Mouse (Mus musculus): Measurements from ENCODE around the gene Tceal1.
"Not testable (repeated sequence)": the region's sequence is repeated elsewhere in the genome, so short reads cannot be mapped to it uniquely, and the experiment has no call there.

Gene Tceal1

DNA sequence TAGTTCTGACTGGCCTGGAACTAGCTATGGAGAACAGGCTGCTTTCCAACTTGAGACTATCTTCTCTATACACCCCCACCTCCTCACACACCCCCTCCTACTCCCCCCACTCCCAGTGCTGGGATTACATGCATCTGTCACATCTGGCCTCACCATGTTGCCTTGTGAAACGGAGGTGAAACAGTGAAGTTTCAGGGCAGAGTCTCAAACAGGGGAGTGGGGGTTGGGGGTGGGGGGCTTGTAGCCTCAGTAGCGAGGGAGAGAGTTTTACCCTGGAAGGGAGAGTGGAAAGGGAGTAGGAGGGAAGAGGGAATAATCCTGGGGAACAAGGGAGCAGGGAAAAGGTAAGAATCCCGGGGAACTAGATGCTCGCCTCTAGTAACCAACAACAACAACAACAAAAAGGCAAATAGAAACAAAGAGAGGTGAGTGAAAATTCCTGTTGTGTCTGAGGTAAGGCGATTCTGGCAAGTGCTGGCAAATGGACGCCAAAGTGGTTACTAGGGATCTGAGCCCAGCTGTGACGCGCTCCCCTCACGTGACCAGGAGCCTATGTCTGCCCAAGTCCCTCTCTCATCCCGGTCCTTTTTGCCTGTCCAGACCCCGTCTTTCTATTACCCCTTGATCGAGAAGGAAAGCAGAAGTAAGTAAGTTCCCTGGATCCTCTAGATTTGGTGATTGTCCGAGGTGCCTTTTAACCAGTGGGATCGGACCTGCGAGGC is at the start of gene Tceal1:
Gene Tceal1 (plus strand): TSS at position 537 of the 722 bp plus-strand sequence.
- DNase-seq (ENCODE audit: low read depth, low spot score): peak; percentile 22

DNA sequence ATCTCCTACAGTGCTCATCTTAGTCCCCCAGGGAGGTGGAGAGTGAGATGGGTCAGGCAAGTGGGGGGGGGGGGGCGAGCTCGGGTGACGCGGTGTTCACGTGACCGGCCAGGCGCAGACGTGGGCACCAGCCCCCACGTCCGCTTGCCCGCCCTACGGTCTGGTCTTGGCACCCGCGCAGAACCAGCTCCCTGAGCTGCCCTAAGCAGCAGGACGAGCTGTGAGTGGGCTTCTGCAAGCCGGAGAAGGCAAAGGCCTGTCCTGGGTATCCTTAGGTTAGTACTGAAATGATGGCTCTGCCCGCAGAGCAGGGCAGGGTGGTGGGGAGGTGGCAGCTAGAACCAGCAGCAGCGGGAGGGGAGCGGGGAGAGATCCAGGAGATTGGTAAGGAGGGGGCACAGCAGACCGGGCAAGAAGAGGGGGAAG is 41.5 kb upstream of the Tceal1 start:
- DNase-seq (ENCODE audit: low read depth, low spot score): peak; percentile 7

DNA sequence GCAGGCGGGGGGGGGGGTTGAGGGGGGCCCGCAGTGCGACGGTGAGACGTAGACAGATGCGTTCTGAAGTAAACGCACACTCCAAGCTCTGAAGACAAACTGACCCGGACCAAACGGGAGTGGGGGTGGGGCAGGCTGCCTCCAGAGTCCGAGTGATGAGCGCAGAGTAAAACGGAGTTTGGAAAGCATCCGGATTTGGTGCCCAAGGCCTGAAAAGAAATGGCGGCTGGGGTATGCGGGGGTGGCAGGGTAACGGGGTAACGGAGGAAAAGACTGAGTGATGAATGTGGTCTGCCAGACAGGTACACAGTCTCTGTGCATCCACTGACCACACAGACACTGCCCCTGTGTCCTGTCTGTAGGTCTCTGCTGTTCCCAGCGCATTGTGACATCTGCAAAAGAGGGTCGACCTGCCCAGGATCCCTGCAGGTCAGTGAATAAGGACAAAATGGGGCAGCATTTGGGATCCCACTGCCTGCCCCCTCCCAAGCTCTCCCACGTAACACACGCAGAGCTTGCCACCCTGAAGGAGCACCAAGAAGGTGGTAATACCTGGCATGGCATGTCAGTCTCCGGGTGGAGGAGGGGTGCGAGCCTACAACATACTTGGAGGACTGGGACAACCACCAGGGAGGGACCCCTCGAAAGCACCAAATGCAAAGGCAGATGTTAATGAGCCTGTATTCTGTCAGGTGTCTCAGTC is 40.9 kb upstream of the Tceal1 start:
- peak; percentile 0 for DNase-seq (ENCODE audit: low read depth, low spot score)

DNA sequence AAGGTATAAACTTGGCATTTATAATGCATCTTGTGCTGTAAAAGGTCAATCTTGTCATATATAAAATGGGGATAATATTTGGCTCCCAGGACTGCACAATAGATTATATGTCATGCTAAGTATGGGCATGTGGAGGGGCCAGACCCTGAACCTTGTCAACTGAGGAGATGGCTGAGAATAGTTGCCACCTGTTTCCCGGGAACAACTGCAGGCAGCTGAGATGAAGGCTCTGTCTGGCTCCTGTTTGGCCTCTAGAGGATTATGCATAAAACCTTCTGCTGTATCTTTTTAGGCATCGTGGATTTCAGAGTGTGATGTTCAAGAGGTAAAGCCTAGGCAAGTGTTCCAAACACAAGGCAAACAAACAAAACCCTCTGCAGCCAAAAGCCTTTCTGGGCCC is 39.0 kb upstream of the Tceal1 start:
- DNase-seq (ENCODE audit: low read depth, low spot score): no peak

DNA sequence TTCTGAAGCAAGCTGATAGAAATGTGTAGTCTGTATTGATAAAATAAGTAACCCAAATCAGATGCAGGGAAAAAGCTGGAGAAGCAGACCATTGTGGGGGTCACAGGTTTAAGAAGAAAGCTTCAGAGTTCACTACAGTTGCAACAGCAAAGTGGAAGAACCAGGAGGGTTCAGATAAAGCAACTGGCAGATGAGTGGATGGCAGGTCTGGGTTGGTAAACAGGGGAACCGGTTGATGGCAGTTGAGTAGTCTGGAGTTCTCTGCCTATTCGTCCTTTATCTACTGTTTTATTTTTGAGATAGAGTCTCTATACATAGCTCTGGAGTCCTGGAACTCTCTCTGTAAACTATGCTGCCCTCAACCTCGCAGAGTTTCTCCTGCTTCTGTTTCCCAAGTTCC is 26.8 kb upstream of the Tceal1 start:
- no peak for DNase-seq (ENCODE audit: low read depth, low spot score)

DNA sequence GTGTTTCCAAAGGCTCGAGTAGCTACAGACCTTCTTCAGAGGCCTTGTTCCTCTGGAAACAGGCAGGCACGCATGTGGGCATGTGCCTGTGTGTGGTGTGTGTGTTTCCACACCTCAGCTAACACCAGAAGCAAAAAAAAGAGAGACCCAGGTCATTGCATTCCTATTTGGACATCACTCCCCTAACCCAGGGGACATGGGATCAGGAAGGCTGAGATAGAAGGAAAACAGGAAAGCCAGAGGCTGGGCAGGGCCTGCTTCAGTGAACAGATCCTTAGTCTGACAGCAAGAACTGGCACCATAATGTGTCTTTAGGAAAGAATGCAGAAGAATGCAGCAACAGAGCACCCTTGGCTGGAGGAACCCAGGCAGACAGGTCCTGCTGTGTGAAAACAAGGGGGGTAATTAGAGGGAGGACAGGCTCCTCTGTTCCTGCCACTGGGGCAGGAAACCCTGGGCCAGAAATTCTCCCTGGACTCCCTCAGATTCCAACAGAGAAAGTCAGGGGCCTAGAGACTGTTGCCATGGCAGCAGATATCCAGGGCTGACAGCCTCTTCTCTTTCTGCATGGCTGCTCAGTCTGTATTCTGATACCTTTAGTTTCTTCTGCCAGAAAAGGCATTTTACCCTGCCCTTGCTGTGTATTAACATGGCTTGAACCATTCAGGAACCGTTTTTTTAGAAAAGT is 16.0 kb upstream of the Tceal1 start:
- DNase-seq (ENCODE audit: low read depth, low spot score): not testable (repeated sequence)

DNA sequence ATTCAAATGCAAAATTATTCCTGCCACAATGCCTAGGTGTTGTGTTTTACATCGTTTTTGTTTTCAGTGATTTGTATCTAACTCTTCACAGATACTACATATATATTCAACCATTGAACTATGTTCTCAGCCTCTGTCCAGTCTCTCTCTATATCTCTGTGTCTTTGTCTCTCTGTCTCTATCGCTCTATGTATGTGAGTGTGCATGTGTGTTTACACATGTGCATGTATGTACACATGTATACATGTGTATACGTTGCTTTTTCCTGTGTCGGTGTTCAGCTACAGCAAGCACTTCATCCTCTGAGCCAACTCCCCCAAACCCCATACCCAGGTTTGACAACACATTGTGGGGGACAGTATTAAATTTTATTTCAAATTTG is 15.5 kb upstream of the Tceal1 start:
- no peak for DNase-seq (ENCODE audit: low read depth, low spot score)

DNA sequence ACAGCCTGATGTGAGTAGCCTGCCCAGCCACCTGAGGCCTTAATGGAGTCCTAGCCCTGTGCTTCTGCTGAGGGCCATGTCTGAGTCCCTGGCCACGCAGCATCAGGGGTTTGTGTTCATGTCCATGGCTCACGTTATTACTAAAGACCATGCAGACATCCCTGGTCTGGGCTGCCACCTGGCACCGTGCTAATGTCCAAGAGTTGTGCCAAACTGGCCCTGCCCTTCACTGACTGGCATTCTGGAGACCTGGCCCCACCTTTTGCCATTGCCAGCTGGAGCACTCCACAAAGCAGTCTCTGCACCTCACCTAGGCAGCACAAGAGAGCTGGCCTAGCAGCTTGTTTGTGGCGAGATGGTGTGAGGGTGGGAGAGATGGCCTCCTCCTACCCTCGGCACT is 14.6 kb upstream of the Tceal1 start:
- DNase-seq (ENCODE audit: low read depth, low spot score): no peak

DNA sequence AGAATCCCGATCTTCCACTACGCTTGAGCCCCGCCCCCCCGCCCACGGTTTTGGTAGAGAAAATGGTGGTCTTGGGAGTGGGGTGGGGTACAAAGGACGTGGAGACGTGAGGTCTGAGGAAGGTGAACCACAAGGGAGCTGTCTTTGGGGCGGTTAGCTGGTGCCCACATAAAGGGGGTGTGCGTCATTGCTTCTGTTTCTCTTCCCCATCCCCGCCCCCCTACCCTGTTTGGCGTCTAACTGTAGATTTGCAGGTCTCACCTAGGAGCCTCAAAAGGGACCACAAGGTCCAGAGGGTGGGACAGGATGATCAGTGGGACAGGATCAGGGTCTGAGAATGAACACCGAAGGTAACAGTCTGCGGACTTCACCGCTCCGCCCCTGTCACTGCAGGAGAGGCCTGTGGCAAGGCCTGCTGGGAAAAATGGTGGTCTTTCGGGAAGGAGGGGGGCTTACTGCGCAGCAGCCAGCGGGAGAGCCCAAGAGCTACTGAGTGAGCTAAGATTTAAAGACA is 443 bp downstream of the Tceal1 start:
- DNase-seq (ENCODE audit: low read depth, low spot score): peak; percentile 55

DNA sequence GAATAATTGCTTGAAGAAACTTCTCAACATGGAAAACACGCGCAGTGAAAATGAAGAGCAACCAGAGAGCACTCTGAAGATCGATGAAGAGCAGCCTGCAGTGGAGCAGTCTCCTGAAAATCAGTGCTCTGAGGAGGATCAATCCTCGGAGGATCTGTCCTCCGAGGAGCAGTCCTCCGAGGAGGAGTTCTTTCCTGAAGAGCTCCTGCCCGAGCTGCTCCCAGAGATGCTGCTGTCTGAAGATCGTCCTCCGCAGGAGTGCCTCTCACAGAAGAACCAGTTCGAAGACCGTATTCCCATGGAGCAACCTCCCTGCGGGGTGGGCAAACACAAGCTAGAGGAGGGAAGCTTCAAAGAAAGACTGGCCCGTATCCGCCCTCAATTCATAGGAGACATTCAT is 1.0 kb downstream of the Tceal1 start:
- no peak for DNase-seq (ENCODE audit: low read depth, low spot score)

DNA sequence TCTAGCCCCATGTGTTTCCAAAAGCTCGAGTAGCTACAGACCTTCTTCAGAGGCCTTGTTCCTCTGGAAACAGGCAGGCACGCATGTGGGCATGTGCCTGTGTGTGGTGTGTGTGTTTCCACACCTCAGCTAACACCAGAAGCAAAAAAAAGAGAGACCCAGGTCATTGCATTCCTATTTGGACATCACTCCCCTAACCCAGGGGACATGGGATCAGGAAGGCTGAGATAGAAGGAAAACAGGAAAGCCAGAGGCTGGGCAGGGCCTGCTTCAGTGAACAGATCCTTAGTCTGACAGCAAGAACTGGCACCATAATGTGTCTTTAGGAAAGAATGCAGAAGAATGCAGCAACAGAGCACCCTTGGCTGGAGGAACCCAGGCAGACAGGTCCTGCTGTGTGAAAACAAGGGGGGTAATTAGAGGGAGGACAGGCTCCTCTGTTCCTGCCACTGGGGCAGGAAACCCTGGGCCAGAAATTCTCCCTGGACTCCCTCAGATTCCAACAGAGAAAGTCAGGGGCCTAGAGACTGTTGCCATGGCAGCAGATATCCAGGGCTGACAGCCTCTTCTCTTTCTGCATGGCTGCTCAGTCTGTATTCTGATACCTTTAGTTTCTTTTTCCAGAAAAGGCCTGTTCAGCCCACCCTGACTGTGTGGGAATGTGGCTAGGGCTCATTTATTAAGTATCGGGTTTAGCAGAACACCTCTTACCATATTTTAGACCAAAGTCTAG is 7.1 kb downstream of the Tceal1 start:
- not testable (repeated sequence) for DNase-seq (ENCODE audit: low read depth, low spot score)

DNA sequence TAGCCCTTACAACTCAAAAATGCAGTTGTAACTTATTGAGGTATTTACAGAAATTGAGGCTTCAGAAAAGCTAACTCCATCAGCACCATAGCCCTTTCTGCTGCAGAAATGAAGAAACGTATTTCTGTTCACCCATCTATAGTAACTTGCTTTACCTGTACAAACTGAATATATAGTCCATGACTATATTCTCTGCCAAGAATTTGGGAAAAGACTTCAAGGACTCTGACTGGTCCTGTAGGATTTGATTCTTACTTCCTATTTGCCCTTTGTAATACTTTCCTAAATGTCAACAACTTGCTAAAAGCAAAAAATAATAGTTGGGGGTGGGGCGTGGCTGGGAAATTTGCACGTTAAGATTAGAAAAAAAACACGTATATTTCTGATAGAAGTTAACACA is 24.2 kb downstream of the Tceal1 start:
- no peak for DNase-seq (ENCODE audit: low read depth, low spot score)

DNA sequence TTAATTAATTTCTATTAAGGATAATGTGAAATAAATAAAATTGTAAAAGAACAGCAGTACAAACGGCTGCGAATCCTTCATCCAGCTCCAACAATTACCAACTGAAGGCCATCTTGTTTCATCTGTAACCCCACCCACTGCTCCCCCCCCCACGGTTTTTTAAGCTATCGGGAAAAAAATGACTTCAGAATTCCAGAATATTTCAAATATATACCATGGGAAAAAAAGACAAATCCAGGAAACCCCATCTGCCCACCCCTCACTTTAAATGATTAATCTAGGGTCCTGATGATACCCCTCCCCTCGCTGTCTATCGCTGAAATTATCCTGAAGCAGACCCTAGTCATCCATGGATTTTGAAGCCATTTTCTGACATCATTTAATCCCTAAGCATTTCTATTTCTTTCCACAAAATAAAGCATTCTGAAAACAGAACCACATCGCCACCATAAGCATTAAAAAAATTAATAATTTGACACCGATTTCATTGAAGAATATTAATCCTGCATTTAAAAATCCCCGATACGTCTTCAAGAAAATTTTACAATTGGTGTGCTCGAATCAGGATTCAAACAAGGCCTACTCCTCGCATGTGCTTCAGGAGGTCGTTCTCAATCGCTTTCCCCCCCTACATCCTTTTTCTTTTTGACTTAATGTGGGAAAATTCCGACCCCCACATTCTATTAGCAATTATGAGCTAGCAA is 32.5 kb downstream of the Tceal1 start:
- no peak for DNase-seq (ENCODE audit: low read depth, low spot score)

DNA sequence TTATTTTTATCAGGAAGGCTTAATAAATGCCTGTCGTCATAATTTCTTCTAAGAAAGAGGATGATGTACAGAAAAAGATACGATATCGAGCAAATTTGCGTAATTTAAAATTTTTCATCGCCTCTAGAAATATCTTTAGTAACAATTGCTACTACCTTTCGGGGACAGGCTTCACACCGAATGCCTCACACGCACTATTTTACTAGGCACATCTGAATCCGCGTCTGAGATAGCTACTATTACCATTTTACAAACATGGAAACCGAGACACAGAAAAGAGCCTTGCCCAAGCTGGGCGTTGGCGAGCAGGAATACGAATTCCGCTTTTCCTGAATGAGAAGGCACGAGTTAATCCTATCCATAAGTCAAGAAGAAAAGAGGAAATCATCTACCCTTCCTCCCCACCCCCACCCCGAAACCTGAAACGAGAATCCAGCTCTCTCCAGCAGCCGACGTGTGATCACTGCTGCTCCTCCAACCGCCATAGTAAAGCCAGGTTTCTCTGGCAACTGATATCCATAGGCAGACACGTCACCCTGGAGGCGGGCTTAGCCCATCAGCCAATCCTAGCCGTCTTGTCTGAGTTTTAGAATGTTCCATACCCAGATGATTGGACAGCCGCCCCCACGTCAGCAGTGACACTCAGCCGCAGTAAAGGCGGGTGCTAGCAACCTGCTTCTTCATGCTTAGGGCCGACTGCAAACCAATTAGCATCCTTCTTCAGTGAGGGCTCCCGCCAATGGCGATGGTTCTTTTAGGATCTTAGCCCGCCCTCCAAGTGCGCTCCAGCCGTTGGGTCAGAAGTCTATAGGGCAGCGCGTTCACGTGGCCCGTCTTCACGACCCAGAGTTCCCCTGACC is 33.2 kb downstream of the Tceal1 start:
- DNase-seq (ENCODE audit: low read depth, low spot score): peak; percentile 95

DNA sequence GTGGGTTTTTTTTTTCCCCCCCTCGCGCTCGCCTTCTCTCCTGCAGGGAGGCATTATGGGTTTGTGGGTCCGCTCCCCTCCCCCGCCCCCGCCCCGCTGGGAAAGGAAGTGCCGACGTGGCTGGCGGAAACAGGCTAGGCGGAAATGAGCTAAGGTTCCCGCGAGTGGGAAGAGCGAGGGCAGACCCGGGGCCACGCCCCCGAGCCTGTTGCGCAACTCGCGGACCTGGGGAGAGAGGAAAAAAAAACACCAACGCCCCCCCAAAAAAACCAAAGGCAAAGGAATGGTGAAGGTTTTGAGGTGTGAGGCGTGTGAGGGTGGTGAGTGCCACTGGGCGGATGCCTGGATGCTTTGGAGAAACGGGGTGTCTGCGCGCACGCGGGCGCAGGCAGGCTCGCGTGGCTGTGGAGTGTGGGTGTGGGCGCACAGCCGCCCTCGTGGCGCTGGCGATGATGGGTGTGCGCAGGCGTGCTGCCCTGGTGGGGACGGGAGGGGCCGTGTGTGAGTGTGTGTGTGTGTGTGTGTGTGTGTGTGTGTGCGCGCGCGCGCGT is 33.9 kb downstream of the Tceal1 start:
- DNase-seq (ENCODE audit: low read depth, low spot score): peak; percentile 91

DNA sequence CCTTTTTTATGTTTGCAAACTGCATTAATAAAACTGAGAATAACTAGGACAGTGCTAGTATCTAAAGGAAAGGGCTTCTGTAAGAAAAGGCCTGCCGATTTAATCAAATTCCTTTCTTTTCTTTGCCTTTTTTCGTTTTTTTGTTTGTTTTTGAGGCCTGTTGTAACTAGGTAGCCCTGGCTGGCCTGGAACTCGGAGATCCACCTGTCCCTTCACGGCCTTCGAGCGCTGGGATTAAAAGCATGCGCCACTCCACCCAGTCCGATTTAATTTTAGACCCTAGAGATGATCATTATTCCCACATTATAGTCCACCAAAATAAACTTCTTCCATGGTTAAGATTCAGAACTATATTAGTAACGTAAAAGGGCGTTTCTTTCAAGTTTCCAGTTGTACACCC is 34.5 kb downstream of the Tceal1 start:
- DNase-seq (ENCODE audit: low read depth, low spot score): no peak

DNA sequence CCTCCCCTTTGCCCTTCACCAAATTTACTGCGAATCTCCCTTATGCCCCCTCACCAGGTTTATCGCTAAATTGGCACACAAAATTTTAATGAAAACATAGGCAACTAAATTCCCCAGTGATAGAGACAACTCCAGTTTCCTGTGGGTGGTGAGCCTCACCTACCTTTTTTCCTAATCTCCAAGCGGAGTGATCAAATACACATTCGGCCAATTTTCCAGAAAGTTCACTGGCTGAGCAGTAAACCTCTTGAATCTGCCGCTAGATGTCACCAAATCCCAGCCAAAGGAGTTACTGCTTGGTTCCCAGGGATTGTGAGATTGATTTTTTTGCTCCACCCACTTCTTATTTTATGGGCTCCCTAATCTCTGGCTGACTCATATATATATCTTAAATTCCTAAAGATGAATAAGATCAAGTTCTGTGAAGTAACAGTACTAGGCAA is 34.9 kb downstream of the Tceal1 start:
- peak; percentile 84 for DNase-seq (ENCODE audit: low read depth, low spot score)

DNA sequence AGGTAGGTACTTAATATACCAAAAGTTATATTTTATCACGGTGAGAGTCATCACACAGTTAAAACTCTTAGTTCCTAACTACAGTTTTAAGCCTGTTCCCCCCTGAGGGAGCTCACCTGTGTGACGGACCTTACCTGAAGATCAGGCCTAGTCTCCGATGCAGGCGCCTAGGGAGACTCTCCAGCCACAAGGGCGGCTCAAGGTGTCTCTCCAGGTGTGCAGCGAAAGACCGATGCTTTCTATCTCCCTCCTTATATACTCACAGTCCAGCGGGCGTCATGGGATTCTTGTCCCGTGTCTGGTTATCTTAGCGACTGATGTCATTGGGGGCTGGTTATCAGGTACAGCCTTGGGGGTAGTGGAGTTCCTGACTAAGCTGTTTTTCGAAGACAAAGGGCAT is 35.7 kb downstream of the Tceal1 start, which contains the start of gene Morf4l2:
Gene Morf4l2 (minus strand): TSS at position 232 of the 400 bp plus-strand sequence.
- DNase-seq (ENCODE audit: low read depth, low spot score): no peak

DNA sequence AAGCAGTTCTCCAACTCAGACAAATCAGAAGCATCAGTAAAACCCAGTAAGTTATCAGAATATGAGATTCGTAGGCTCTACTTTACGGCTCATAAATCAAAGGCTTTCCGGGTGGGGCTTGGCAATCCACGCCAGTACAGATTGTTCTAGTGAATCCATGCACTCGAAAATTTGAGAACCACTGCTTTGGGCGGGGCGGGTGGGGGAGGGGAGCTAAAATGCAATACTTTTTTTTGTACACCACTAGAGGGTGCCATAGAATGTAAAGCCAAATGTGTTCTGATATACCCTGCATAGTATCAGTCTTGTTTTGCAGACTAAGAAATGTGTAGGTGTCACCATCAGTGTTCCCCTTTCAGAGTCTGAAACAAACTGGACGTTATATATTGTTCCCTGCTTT is 36.9 kb downstream of the Tceal1 start:
- DNase-seq (ENCODE audit: low read depth, low spot score): peak; percentile 22

DNA sequence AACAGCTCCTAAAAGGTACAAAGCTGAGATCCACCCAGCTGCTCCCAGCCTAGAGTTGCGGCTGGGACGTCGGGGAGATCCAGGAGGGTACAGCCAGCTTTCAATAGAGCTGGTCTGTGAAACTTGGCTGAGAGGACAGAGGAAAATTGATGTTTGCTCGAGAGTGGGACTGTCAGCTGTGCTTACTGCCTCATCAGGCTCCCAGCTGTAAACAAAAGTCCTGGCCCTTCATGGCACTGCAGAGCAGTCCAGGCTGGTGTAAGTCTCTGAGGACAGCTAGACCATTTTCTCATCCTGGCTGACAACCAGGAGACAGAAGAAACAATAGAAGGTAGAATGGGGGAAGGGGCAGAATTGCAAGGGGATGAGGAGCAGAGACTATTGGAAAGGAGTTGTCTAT is 41.5 kb downstream of the Tceal1 start:
- DNase-seq (ENCODE audit: low read depth, low spot score): no peak

Measured in CD4-positive, CD25-positive, alpha-beta regulatory T cell, adult 2 months (primary cell).